Mouse (Mus musculus): ENCODE results near the gene Grm7. TPM values are rescaled to one million over a fixed set of nuclear protein-coding genes. Genes with fewer than 3 reads are reported as not detected.
A peak's percentile ranks its signal among the peaks of the same experiment; 100 is the strongest.

Grm7 gene
- total and polyA plus RNA-seq, 3 experiments: 0.16 to 0.30 (median 0.16) TPM

- H3K4me3 ChIP-seq: no peak overlapping the region
- no peaks in the 10 kb centered on the region for H3K27me3 ChIP-seq (ENCODE audit: control insufficient read depth, insufficient read depth, low read length)
- H3K27ac ChIP-seq: no peak overlapping the region
- no peaks in the 10 kb centered on the region for H3K4me1 ChIP-seq (ENCODE audit: control insufficient read depth, insufficient read depth, low read length)
- H3K36me3 ChIP-seq (ENCODE audit: control insufficient read depth, insufficient read depth, low read length): no peaks in the 10 kb centered on the region
- whole genome bisulfite sequencing: 77% methylated on average over 4 of the region's 4 CpGs
- no peak for DNase-seq
- TF ChIP-seq CTCF (IDR thresholded peaks at IDR 0.05): no peak
- TF ChIP-seq POLR2A (IDR thresholded peaks at IDR 0.05; ENCODE audit: insufficient read depth, low read depth, low read length): no peak
- TF ChIP-seq EP300 (IDR thresholded peaks at IDR 0.05; ENCODE audit: insufficient read depth, low read depth, low read length): no peak
- H3K9ac ChIP-seq (ENCODE audit: low read depth, low read length): no peak overlapping the region
- intact Hi-C loops (cut with DNase I): no loop called here
- H3K79me2 ChIP-seq (replicated peaks; ENCODE audit: control insufficient read depth, insufficient read depth, low read length): no peaks in the 10 kb centered on the region
Measured at GRCm38 (mm10) chr6:111601892-111602654, 956.7 kb downstream of the Grm7 start.

GRCm38 (mm10) chr6:111610396-111610795 is 965.0 kb downstream of the Grm7 start:
- intact Hi-C loops (cut with DNase I): loop anchor here (10.0 kb wide), 1 partner anchor 114 kb away; no protein-coding TSS in a partner anchor
- WGBS: 72% methylated on average over 3 of the region's 3 CpGs

GRCm38 (mm10) chr6:111613834-111614233 is 968.5 kb downstream of the Grm7 start:
- no peaks in the 10 kb centered on the region for H3K36me3 ChIP-seq (ENCODE audit: control insufficient read depth, insufficient read depth, low read length)
- TF ChIP-seq CTCF (IDR thresholded peaks at IDR 0.05): no peak
- no peak for TF ChIP-seq POLR2A (IDR thresholded peaks at IDR 0.05; ENCODE audit: insufficient read depth, low read depth, low read length)
- no peak for TF ChIP-seq EP300 (IDR thresholded peaks at IDR 0.05; ENCODE audit: insufficient read depth, low read depth, low read length)
- DNase-seq: peak; percentile 10 to 17
- no peak overlapping the region for H3K27ac ChIP-seq
- H3K27me3 ChIP-seq (ENCODE audit: control insufficient read depth, insufficient read depth, low read length): no peaks in the 10 kb centered on the region
- no peak overlapping the region for H3K9ac ChIP-seq (ENCODE audit: low read depth, low read length)
- H3K79me2 ChIP-seq (replicated peaks; ENCODE audit: control insufficient read depth, insufficient read depth, low read length): no peaks in the 10 kb centered on the region
- no peak overlapping the region for H3K4me3 ChIP-seq
- intact Hi-C loops (cut with DNase I): loop anchor here (10.0 kb wide), 1 partner anchor 111 kb away; no protein-coding TSS in a partner anchor
- H3K4me1 ChIP-seq (ENCODE audit: control insufficient read depth, insufficient read depth, low read length): peaks cover 3% of the 10 kb centered on the region

More at GRCm38 (mm10) chr6:111610396-111610795, 965.0 kb downstream of the Grm7 start:
- no peak overlapping the region for H3K27ac ChIP-seq
- TF ChIP-seq EP300 (IDR thresholded peaks at IDR 0.05; ENCODE audit: insufficient read depth, low read depth, low read length): no peak
- TF ChIP-seq CTCF (IDR thresholded peaks at IDR 0.05): no peak
- no peak for TF ChIP-seq POLR2A (IDR thresholded peaks at IDR 0.05; ENCODE audit: insufficient read depth, low read depth, low read length)
- no peak overlapping the region for H3K9ac ChIP-seq (ENCODE audit: low read depth, low read length)
- H3K79me2 ChIP-seq (replicated peaks; ENCODE audit: control insufficient read depth, insufficient read depth, low read length): no peaks in the 10 kb centered on the region
- H3K4me3 ChIP-seq: no peak overlapping the region
- H3K27me3 ChIP-seq (ENCODE audit: control insufficient read depth, insufficient read depth, low read length): no peaks in the 10 kb centered on the region
- no peak for DNase-seq
- peaks cover 3% of the 10 kb centered on the region for H3K4me1 ChIP-seq (ENCODE audit: control insufficient read depth, insufficient read depth, low read length)
- no peaks in the 10 kb centered on the region for H3K36me3 ChIP-seq (ENCODE audit: control insufficient read depth, insufficient read depth, low read length)
